Mouse (Mus musculus) effector memory CD4-positive, alpha-beta T cell, adult 5 months (primary cell): ENCODE measurements around the gene Ankrd7. TPM values are rescaled to one million over a fixed set of nuclear protein-coding genes. Genes with fewer than 3 reads are reported as not detected.

Source experiments
- polyA plus RNA-seq: library from polyadenylated mRNA; unstranded; fragments of 100-300 nt; shearing (Covaris generic); gene quantifications from one replicate; pipeline ENCODE4 v1.2.1, GENCODE M21; 2017

The Ankrd7 gene
- not detected for polyA plus RNA-seq

GRCm38 (mm10) chr6:18866018-18866417 lies at the start of gene Ankrd7:
Ankrd7 (plus strand) TSS chr6:18866318.

GRCm38 (mm10) chr6:18848051-18848701 lies 17.9 kb upstream of the Ankrd7 start, which contains the start of gene Lsm8:
Lsm8 (plus strand) TSS chr6:18848579.

Other genes with a start within 250 kb of the Ankrd7 start
- 98.1 TPM for gene Lsm8, start 17.7 kb upstream of the Ankrd7 start, polyA plus RNA-seq